Mouse (Mus musculus): ENCODE measurements at regions not wholly inside any gene's neighbourhood (a gene's known extent, or its start where the extent isn't known, plus 50 kb on each side); places are given as distances from the start of the nearest gene placed in this dataset.

DNA sequence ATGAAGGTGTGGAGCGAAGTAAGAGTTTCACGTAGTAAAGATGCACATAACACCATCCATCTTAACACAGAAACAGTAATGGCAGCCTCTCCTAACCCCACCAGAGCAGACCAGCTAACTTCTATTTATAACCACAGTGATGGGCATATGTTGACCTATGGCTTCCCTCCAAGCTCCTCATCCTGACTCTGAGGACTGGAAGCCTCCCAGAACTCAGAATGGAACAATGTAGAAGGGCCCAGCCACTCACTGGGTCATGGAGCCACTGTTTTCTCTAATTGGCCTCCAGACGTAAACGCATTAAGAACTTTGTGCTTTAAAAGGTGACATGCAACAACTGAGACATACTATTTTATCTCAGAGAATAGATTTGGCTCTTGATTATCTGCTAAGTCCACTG lies 77.0 kb downstream of the Irs2 start:
- Histone ChIP-seq H3K27me3 (replicated peaks; ENCODE audit: control insufficient read depth, insufficient read depth, low read length) (no peaks in the 10 kb centered on the region; the same call in 1 of the 2 replicates), H3K36me3 (ENCODE audit: control insufficient read depth, insufficient read depth, low read length) (no peaks in the 10 kb centered on the region), H3K9ac (ENCODE audit: low read depth, low read length) (no peak overlapping the region), H3K4me1 (ENCODE audit: control insufficient read depth, insufficient read depth, low read length) (peaks cover 15% of the 10 kb centered on the region), H3K27ac (ENCODE audit: low read length) (no peak overlapping the region), H3K4me3 (ENCODE audit: low read length) (no peak overlapping the region), H3K9me3 (ENCODE audit: control insufficient read depth, low read length) (no peaks in the 10 kb centered on the region), H3K4me2 (ENCODE audit: low read depth, low read length) (no peak overlapping the region)
- no peak for ATAC-seq
- WGBS = 89% methylated on average over 4 of the region's 4 CpGs

DNA sequence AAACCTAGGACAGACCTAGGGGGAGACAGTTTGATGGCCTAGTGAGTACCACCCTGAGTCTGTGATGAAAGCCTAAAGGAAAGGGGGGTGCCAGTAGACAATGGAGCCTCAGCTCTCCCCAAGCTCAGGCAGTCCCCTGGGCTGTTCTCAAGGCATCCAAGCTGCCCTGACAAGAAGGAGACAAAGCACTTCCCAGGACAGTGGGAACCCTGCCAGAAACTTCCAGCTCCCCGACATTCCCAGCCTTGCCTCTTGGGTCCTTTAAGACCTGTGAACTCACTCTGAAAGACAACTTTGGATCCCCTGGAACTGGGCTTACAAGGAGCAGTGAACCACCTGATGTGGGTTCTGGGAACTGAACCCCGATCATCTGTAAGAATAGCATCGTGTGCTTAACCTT lies 79.4 kb downstream of the Irs2 start:
- no peak for ATAC-seq
- peaks cover 32% of the 10 kb centered on the region for H3K4me1 ChIP-seq (ENCODE audit: control insufficient read depth, insufficient read depth, low read length)
- no peaks in the 10 kb centered on the region for H3K36me3 ChIP-seq (ENCODE audit: control insufficient read depth, insufficient read depth, low read length)
- H3K4me3 ChIP-seq (ENCODE audit: low read length) = no peak overlapping the region
- H3K27ac ChIP-seq (ENCODE audit: low read length) = peak overlapping the region; percentile 36; the same call in 1 of the 2 replicates
- 74% methylated on average over 3 of the region's 3 CpGs for WGBS
- H3K27me3 ChIP-seq (replicated peaks; ENCODE audit: control insufficient read depth, insufficient read depth, low read length) = no peaks in the 10 kb centered on the region; the same call in 1 of the 2 replicates
- no peaks in the 10 kb centered on the region for H3K9me3 ChIP-seq (ENCODE audit: control insufficient read depth, low read length)
- H3K4me2 ChIP-seq (ENCODE audit: low read depth, low read length) = no peak overlapping the region
- H3K9ac ChIP-seq (ENCODE audit: low read depth, low read length) = 0 out of 2 replicates have a peak overlapping the region, but pooled peaks have one; percentile 15

DNA sequence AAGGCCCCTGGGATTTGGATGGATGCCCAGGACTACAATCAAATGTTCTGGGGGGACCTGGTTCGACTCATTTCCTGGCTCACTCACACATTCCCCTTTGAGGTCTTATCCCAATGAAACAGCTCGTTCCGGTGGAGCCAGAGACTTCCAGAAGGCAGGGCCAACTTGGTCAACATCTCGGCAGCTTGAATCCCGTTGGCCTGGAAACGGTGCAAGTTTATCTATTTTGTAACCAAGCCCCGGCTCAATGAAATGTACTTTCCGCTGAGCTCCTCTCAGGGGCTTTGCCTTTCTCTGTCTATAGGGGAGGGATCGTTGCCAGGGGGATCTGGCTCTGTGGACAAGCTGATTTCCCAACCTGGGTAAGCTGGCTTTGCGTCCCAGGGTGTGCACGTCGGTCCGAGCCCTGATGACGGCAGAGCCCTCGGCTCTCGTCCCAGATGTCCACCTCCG lies 79.9 kb downstream of the Irs2 start:
- ATAC-seq = peak; percentile 17; the same call in 1 of the 2 replicates
- Histone ChIP-seq H3K9me3 (ENCODE audit: control insufficient read depth, low read length) (no peaks in the 10 kb centered on the region), H3K4me3 (ENCODE audit: low read length) (no peak overlapping the region), H3K9ac (ENCODE audit: low read depth, low read length) (0 out of 2 replicates have a peak overlapping the region, but pooled peaks have one; percentile 15), H3K4me2 (ENCODE audit: low read depth, low read length) (no peak overlapping the region), H3K36me3 (ENCODE audit: control insufficient read depth, insufficient read depth, low read length) (no peaks in the 10 kb centered on the region), H3K4me1 (ENCODE audit: control insufficient read depth, insufficient read depth, low read length) (peaks cover 37% of the 10 kb centered on the region), H3K27ac (ENCODE audit: low read length) (peak overlapping the region; percentile 36; the same call in 1 of the 2 replicates), H3K27me3 (replicated peaks; ENCODE audit: control insufficient read depth, insufficient read depth, low read length) (no peaks in the 10 kb centered on the region; the same call in 1 of the 2 replicates)
- 18% methylated on average over 17 of the region's 17 CpGs for WGBS

DNA sequence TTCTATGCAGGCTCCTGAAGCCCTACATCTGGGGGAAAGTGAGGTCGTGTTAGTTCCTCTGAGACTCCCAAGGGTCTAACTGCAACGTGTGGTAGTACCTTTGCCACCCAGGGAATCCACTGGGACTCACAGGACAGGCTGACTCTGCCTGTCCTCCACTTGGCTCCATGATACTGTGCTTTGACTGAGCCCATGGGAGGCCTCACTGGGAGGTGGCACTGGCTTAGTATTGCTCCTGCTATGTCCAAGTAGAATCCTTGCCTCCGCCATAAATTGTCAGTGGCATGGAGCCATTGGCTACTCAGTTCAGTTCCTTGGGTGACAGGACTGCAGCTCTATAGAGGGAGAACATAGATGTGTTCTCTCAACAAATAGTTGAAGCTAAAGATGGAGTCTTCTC lies 81.1 kb downstream of the Irs2 start:
- H3K9me3 ChIP-seq (ENCODE audit: control insufficient read depth, low read length) = no peaks in the 10 kb centered on the region
- no peak for ATAC-seq
- WGBS = 68% methylated on average over 3 of the region's 3 CpGs

DNA sequence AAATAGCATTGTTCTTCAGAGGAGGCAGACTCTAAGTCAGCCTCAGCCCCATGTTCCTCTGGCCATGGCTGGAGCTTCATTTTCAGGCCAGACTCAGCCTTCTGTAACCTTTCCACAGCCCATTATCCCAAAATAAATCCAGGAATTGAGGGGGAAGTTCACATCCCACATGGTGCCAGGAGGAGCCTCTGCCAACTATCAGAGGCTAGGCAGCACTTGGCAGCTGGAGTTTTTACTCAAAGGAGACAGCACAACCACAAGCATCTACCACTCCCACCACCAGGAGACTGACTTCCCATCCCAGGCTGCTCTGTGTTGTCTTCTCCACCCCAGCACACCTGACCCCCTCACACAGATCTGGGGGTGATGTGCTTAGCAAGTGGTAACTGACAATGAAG lies 81.7 kb downstream of the Irs2 start:
- Histone ChIP-seq H3K4me1 (ENCODE audit: control insufficient read depth, insufficient read depth, low read length) (peaks cover 48% of the 10 kb centered on the region), H3K4me2 (ENCODE audit: low read depth, low read length) (no peak overlapping the region)
- no peak for ATAC-seq

More for the DNA sequence above, 81.1 kb downstream of the Irs2 start:
- Histone ChIP-seq H3K27ac (ENCODE audit: low read length) (no peak overlapping the region), H3K4me3 (ENCODE audit: low read length) (no peak overlapping the region), H3K27me3 (replicated peaks; ENCODE audit: control insufficient read depth, insufficient read depth, low read length) (no peaks in the 10 kb centered on the region; the same call in 1 of the 2 replicates), H3K9ac (ENCODE audit: low read depth, low read length) (no peak overlapping the region), H3K36me3 (ENCODE audit: control insufficient read depth, insufficient read depth, low read length) (no peaks in the 10 kb centered on the region), H3K4me1 (ENCODE audit: control insufficient read depth, insufficient read depth, low read length) (peaks cover 41% of the 10 kb centered on the region), H3K4me2 (ENCODE audit: low read depth, low read length) (no peak overlapping the region)

DNA sequence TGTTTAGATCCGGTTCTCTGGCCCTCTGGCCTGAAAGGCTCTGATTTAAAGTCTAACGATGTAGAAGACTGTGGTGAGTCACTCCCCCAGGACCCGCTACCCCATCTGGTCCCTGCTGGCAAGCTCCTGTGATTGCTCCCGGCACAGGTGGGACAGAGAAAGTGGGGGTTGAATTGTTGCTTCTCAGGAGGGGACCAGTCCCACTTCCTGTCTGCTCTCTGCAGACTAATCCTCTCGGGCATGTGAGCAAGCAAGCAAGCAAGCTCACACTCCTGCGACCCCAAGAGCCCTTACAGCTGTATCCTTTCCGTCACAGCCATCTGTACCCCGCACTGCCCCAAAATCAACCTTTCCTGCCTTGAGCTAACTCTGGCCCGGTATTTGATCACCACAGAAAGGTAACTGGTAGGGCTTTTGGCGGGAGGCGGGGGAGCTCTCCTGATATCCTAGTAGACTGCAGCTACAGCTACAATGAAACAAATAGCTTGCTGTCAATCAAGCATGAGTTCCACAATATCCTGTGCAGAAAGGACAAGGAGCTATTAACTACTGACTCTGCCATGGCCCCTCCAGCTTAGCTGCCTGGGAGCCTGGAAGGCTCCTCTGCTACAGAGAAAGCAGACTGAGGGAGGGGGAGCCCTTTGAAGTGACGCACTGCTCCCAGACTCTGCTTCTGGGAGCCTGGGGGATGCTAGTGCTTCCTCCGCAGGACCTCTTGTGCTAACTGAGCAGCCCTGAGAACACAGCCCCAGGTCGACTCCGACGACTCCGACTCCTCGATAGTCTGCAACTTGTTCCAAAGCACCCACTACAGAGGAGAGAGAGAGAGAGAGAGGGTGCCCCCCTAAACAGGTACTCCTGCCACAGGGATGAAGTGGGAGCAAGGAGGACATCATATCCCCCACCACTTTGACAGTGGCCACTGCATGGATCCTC lies 82.4 kb downstream of the Irs2 start:
- Histone ChIP-seq H3K27me3 (replicated peaks; ENCODE audit: control insufficient read depth, insufficient read depth, low read length) (no peaks in the 10 kb centered on the region; the same call in 1 of the 2 replicates), H3K9ac (ENCODE audit: low read depth, low read length) (peak overlapping the region; percentile 50; the same call in 1 of the 2 replicates), H3K4me3 (ENCODE audit: low read length) (no peak overlapping the region), H3K36me3 (ENCODE audit: control insufficient read depth, insufficient read depth, low read length) (no peaks in the 10 kb centered on the region), H3K4me1 (ENCODE audit: control insufficient read depth, insufficient read depth, low read length) (peaks cover 48% of the 10 kb centered on the region), H3K9me3 (ENCODE audit: control insufficient read depth, low read length) (no peaks in the 10 kb centered on the region), H3K27ac (ENCODE audit: low read length) (peak overlapping the region; percentile 90), H3K4me2 (ENCODE audit: low read depth, low read length) (no peak overlapping the region)
- WGBS = 39% methylated on average over 18 of the region's 18 CpGs
- no peak for ATAC-seq

More for the DNA sequence above, 81.7 kb downstream of the Irs2 start:
- Histone ChIP-seq H3K9me3 (ENCODE audit: control insufficient read depth, low read length) (no peaks in the 10 kb centered on the region), H3K27me3 (replicated peaks; ENCODE audit: control insufficient read depth, insufficient read depth, low read length) (no peaks in the 10 kb centered on the region; the same call in 1 of the 2 replicates), H3K9ac (ENCODE audit: low read depth, low read length) (peak overlapping the region; percentile 1; the same call in 1 of the 2 replicates), H3K27ac (ENCODE audit: low read length) (no peak overlapping the region), H3K4me3 (ENCODE audit: low read length) (no peak overlapping the region), H3K36me3 (ENCODE audit: control insufficient read depth, insufficient read depth, low read length) (no peaks in the 10 kb centered on the region)

DNA sequence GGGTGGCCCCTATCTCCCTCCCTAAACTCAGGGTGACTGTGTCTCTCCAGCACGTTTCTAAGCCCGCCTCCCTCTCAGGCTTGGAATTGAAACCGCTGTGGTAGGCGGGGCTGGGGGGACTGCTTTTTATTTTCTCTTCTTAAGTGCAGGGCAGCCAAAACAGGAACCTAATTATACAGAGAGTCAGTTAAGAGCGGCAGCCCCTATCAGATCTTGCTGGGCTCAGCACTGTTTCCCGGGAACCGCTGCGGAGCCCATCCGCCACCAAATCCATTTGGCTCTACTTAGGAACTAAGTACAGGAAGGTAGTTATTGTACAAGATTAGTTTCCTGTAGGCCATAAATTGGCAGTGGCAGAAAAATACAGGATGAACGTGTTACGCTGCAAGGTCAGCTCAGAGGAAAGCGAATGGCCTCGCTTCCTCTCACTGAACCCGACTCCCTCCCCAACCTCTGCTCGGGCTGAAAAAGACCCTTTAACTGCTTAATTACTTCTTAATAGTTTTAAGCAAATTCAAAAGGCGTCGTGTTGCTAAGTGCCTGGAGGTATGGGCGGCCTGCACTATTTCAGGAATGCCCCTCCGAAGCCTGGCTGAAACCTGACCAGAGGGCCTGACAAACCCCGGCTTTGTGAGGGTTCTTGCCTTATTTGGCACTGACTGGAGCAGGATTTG lies 83.6 kb downstream of the Irs2 start:
- 8% methylated on average over 20 of the region's 20 CpGs for WGBS
- Histone ChIP-seq H3K4me2 (ENCODE audit: low read depth, low read length) (peak overlapping the region; percentile 33), H3K4me1 (ENCODE audit: control insufficient read depth, insufficient read depth, low read length) (peaks cover 48% of the 10 kb centered on the region), H3K36me3 (ENCODE audit: control insufficient read depth, insufficient read depth, low read length) (no peaks in the 10 kb centered on the region), H3K27me3 (replicated peaks; ENCODE audit: control insufficient read depth, insufficient read depth, low read length) (no peaks in the 10 kb centered on the region; the same call in 1 of the 2 replicates), H3K9ac (ENCODE audit: low read depth, low read length) (peak overlapping the region; percentile 40; the same call in 1 of the 2 replicates), H3K9me3 (ENCODE audit: control insufficient read depth, low read length) (no peaks in the 10 kb centered on the region), H3K27ac (ENCODE audit: low read length) (peak overlapping the region; percentile 90), H3K4me3 (ENCODE audit: low read length) (peak overlapping the region; percentile 15)
- ATAC-seq = peak; percentile 55

DNA sequence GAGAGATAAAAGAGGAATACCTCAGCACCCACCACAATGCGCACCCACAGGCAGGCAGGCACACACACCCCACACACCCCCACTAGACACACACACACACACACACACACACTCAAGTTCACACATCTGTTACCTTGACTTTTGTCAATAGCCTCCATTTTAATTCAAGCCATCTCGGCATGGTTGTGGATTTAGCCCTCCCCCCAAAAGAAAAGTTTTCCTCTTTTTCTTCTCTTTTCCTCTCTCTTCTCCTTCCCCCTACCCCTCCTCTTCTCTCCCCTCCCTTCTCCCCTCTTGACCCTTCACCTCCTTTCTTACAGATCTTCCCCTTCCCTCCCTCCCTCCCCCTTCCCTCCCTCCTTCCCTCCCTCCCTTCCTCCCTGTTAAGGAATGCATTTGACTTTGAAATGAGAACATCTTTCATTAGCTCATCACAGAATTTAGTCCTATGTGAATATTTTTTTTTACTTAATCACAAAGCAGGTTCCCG lies 84.2 kb downstream of the Irs2 start:
- H3K36me3 ChIP-seq (ENCODE audit: control insufficient read depth, insufficient read depth, low read length) = no peaks in the 10 kb centered on the region
- H3K9me3 ChIP-seq (ENCODE audit: control insufficient read depth, low read length) = no peaks in the 10 kb centered on the region
- no peak overlapping the region for H3K4me3 ChIP-seq (ENCODE audit: low read length)
- H3K27ac ChIP-seq (ENCODE audit: low read length) = peak overlapping the region; percentile 90
- H3K9ac ChIP-seq (ENCODE audit: low read depth, low read length) = 0 out of 2 replicates have a peak overlapping the region, but pooled peaks have one; percentile 40
- no peaks in the 10 kb centered on the region; the same call in 1 of the 2 replicates for H3K27me3 ChIP-seq (replicated peaks; ENCODE audit: control insufficient read depth, insufficient read depth, low read length)
- 26% methylated on average over 3 of the region's 3 CpGs for WGBS
- 0 out of 2 replicates have a peak, but pooled peaks have one; percentile 6 for ATAC-seq
- H3K4me2 ChIP-seq (ENCODE audit: low read depth, low read length) = peak overlapping the region; percentile 33
- peaks cover 48% of the 10 kb centered on the region for H3K4me1 ChIP-seq (ENCODE audit: control insufficient read depth, insufficient read depth, low read length)
